Mouse (Mus musculus) spleen, postnatal 4 days (tissue): ENCODE measurements around the gene Serpina3c.

ENCODE experiments used
- DNase-seq, 2 experiments: peaks; one replicate each; pipeline ENCODE4 v3.0.0; 2022; ENCODE audit warnings: low spot score in 2 of 2

Gene Serpina3c

DNA sequence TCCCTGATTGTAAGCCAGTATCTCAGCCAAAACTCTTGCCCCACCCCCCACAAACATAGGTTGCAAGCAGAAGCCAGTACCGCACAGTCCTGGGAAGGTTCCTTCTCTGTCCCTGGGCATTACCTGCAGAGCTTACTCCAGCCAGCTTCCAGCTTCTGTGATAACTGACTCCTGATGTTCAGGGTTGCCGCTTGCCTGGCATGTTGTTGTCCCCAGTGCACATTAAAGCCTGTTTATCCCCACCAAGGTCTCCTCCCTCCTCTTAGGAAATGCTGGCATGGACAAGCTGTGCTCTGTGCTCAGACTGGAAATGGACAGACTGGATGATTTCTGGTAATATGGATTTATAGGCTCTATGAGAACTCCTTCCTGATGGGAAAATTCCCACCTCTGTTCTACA is at the start of gene Serpina3c:
Gene Serpina3c (minus strand): TSS at position 215 of the 400 bp plus-strand sequence.
- DNase-seq, result peak in 1 of 2 experiments; percentile 40

DNA sequence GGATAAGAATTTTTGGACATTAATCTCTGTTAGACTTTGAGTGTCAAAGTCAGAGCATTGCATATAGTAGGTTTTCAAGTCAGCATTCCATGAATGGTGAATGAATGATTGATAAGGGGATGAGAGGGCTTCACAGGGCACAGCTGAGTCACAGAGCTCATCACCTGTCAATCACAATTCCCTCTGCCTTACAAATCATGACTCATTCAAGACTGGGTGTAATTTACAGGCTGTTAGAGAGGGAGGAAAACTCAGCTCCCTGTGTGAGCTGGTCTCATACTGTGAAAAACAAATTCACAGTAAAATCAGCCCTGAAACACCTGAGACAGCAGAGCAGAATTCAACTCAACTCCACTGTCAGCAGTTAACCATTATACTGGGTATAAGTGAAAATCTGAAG is 37.2 kb upstream of the Serpina3c start:
- DNase-seq, result no peak

DNA sequence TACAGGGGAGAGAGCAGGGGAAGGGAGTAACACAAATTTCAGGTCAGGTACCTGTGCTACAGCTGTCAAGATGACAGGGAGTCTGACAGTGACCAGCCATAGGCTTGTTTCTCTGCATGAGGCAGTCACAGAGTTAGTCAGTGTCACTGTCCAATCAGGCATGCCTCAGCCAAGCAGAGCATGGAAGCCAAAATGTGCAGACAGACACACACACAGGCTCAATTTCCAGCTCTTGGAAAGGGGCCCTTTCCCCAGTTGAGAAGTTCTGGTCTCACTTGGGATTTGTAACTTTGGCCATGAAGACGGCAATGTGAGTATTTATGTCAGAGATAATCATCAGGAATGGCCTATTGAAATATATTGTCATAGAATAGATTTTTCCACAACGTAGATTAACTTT is 35.6 kb upstream of the Serpina3c start:
- peak; percentile 8 to 28 for DNase-seq

DNA sequence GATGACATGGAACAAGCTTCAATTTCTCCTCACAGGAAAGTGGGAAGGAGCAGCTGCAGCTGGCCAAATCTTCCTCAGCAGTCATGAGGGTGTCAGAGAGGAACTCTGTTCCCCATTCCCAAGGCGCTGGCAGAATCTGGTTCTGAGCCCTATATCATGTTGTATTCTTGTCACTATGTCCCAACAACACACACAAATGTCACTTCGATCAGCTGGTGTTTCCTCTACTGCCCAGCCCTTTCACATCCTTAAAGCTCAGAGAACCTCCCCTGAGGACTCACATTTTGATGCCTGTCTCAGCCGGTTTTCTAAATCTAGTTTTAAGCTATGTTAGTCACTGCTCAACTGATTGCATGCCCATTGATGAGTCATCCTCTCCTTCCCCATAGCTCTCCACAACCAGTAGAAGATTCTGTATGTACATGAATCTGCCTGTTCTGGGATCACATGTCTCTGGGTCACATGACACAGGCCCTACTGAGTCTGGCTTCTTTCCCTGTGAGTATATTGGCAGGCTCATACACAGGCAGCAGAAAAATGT is 32.4 kb upstream of the Serpina3c start:
- DNase-seq, result no peak

DNA sequence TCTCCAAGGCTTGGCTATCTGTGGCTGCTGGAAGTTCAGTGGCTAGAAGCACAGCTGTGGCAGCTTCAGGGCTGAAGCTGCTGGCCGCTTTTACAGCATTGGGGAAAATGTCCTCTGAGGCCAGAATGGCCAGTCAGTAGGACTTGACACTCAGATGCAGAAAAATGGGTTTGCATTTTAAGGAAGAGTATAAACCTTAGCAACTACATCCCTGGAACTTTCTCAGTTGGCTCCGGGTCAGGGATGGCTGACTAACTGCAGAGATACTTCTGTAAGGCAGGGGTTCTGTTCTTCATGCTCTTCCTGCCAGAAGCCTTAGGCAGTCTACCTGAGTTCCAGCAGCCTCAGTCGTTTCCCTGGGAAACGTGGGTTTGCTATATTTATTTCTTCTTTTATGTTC is 31.4 kb upstream of the Serpina3c start:
- no peak for DNase-seq

DNA sequence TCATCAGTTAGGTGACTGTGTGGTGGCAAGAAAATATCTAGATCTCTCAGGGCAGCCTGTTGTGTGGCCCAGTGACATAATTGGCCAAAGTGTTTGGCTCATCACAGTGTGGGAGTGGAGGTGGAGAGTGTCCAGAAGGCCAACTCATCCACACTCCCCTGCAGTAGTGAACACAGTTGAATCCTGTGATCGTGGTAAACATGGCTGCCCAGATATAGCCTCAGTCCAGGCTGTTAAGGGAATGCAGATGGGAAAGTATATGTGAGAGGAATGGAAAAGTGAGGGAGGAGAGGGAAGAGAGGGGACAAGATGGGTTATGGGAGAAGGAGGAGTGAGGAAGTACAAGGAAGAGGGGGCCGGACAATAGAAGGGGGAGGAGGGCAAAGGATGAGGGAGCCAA is 25.3 kb upstream of the Serpina3c start:
- no peak for DNase-seq

DNA sequence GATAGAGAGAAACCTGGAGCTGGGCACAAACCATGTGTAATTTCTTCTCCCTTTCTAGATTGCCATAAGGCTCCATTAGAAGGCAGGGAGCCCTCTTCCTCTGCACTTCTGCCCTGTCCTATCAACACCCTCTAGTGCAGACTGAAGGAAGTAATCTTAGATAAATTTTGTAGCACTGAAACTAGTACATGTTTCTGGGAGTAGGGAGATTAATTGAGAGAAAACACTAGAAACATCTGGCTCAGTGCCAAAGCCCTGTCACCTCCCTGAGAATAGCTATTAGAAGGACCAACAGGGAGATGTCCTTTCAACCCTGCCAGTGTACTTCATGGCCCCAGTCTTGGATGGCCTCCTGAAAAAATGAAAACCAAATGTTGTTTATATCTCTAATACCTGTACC is 24.9 kb upstream of the Serpina3c start:
- no peak for DNase-seq

DNA sequence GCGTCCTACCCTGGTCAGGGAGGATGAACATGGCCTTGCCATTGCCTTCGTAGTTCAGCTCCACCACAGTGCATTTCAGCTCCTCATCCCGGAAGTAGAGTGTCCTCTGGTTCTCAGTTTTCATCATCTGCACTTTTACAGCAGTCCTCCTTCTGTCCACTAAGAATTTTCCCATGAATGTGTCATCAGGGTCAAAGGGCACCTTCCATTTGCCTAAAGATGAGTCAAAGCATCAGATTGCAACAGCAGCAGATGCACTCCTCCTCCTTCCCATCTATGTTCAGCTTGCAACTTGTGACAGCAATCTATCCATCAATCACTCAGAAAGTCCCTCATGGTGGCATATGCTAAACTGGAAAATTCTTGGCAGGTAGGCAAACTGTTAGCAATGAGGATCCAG is 22.0 kb upstream of the Serpina3c start:
- DNase-seq, result no peak

DNA sequence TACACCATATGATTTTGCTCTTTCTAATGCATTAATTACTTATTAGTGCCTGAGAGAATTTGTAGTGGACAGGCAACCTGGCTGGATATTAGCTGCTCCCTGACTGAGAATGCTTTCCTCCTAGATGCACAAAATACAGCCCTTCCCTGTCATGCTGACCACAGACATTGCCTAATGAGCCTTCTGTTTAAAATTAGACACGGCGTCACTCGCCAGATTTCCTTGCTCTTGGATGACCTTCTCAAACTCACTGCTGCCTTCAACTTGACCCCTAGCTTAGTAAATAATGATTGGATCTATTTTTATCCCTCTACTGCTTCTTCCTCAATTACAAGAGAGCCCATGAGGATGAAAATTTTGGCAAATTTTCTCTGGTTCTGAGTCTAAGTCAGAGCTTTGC is 21.1 kb upstream of the Serpina3c start:
- no peak for DNase-seq

DNA sequence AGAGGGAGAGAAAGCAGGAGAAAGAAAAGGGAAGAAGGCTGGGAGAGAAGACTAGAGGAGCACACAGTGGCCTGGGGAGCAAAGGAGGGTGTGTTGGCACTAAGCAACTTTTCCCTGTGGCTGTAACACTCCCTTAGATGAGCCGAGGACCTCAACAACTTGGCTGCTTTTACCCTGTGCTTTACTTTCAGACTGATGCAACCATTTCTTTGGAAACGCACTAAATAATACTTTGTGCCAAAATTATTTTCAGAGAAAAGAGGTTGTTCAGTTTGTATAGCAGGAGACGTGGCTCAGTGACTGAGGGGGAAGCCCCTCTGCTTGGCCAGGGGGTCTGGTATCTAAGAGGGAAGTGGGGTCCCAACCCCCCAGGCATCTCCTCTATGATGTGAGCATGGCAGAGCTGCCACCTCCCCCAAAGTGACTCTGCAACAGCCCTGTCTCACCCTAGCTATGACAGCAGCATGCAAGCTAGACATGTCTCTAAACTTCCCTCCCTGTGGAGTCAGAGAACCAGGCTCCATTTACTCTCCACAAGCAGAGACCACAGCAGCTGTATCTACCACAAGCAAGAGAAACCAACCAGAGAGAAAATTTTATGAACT is 527 bp downstream of the Serpina3c start:
- peak in 1 of 2 experiments; percentile 51 for DNase-seq

DNA sequence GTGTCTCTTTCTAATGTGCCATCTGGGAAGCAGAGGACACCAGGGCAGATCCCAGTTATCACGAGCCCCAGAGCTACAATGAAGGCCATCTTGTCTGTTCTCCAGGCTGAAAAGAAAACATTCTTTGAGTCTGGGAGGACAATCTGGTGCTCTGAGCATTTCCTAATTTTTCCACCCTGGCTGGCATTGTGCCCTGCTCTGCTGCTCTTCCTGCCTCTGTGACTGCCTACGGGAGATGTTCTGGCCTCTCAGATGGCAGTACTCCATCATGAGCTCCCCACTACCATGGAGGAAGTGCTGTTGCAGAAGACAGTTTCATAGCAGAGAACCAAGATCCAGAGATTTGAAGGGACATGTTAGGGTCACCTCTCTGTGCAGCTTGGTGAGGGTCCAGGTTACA is 1.7 kb downstream of the Serpina3c start:
- DNase-seq, result peak in 1 of 2 experiments; percentile 39

DNA sequence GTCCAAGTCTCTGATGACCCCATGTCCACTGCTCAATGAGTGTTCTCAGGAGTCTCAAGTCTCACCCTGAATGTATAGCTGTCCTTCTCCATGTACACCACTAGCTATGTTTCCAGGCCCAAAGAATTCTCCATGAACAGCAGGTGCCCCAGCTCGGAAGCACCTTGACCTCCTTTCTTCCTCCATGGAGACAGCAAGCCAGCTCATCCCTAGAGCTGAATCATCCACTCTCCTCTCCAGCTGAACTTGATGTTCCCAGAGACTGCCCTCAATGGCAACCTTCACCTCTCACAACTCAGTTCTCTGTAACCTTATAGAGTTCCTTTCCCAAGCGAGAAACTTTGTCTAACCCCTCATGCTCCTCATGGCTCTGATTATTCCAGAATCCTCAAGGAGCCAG is 8.1 kb downstream of the Serpina3c start:
- DNase-seq, result peak in 1 of 2 experiments; percentile 13

DNA sequence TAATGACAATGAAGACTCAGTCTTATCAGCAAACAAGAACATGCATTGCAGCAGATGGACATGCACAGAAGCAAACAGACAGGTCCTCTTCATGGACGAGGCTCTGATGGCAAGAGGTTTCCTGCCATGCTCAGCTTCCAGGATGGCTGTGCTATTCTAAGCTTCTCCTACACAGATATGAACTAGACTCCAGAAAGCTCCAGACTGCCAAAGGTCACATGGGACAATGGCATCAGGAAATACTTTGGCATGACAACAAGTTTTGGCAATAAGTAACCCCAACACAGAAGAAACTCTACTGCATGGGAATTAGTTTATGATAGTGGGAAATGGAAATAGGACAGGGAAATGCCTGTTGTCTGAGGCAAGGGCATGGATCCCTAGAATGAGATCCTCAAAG is 10.4 kb downstream of the Serpina3c start:
- no peak for DNase-seq

DNA sequence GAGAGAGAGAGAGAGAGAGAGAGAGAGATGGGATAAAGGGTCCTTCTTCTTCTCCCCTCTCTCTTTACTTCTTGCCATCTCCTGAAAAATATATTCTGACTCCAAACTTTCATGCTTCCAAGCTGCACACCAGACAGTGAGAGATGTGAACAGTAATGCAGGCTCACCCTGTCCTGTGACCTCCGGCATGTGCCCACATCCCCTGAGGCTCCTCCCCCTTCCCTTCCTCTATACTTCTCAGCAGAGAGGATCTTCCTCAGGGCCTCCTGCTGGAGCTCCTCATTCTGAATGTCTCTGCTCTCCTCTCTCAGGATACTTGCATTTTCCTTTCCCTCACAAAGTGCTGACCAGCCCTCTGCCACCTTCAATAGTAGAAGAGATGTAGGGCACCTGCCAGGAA is 11.2 kb downstream of the Serpina3c start:
- peak; percentile 2 to 41 for DNase-seq

DNA sequence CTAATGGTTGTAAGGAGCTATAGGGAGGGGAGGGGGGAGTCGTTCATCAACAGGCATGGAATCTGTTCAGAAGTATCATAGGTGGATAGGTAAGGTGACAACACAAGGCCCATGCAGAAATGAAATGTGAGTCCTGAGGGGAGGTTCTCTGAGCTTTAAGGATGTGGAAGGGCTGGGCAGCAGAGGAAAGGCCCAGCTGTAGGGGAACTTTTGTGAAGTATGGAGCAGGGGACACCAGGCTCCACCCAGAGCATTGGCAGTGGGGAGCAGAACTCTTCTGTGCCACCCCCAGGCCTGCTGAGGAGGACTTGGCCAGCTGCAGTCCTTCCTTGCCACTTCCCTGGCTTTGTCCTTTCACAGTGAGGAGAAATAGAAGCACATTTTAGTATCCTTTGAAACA is 12.2 kb downstream of the Serpina3c start:
- DNase-seq, result peak; percentile 2 to 38

DNA sequence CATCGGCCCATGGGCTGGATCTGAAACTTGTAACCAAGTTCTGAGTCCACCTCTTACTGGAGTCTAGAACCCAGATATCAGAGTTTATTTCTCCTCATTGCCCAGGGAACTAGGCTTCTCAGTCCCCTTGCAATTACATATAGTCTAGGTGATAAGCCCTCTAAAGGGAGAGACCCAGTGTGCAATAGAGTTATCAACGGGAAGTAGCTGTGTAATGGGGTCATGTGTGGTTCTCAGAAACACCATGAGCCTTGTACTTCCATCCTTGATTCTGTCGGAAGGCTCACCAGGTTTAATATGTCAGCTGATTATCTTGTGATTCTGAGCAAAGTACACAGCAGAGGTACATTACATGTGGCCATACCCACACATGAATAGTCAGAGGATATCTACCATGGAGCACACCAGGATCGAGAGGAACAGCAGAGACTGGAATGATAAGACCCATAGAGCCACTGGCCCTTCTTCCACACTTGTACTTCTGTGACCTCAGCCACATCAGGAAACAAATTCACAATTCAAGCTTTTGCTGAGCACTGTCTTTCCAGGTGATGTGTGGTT is 13.0 kb downstream of the Serpina3c start:
- DNase-seq, result no peak

DNA sequence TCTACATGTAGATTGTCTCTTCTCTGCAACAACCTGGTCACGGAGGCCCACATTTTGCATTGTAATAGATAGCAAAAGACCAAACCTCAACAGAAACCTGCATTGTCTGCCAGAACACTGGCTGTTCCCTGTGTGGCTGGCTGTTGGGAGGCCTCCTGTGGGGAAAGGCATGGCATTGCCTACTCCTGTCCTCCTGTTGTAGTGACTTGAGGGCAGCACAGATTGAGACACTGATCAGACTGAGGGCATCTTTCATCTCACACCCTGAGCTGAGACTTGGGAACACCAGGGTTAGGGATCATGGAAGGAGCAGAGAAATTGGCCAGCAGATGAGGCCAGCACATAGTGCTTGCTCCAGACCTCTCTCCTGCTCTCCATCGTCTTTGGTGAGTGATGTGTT is 15.5 kb downstream of the Serpina3c start:
- DNase-seq, result no peak

DNA sequence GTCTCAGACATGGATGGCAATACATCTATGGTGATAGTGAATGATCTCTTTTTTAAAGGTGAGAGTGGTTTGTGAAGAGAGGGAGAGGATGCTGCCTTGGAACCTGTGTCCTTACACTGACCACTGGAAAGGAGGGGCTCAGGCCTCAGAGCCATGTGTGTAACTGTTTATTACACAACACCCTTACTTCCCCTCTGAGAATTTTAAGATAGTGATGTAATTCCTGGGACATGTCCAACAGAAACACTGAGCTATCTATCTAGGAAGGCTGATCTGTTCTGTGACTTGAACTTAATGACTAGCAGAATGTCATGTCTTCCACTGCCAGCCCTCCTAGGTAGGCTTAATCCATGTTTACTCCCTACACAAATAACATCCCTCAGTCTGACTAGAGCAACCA is 22.6 kb downstream of the Serpina3c start:
- DNase-seq, result no peak

DNA sequence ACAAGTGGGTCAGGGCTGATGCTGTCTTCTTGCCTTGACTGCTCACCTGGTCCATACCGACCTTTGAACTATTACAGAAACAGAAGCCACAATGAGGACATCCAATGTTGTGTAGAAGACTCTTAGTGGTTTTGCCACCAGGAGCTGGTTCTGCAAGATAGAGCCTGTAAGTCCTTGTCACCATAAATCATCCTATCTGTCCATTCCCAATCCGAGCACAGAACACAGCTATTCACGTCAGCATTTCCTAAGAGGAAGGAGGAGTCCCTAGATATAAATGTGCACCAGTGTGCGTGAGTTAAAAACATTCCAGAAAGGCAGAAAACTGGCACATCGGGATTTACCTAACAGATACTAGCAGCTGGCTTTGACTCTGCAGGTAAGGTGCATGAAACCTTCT is 26.0 kb downstream of the Serpina3c start, which contains the start of gene Serpina3b:
Gene Serpina3b (plus strand): TSS at position 301 of the 400 bp plus-strand sequence.
- no peak for DNase-seq

DNA sequence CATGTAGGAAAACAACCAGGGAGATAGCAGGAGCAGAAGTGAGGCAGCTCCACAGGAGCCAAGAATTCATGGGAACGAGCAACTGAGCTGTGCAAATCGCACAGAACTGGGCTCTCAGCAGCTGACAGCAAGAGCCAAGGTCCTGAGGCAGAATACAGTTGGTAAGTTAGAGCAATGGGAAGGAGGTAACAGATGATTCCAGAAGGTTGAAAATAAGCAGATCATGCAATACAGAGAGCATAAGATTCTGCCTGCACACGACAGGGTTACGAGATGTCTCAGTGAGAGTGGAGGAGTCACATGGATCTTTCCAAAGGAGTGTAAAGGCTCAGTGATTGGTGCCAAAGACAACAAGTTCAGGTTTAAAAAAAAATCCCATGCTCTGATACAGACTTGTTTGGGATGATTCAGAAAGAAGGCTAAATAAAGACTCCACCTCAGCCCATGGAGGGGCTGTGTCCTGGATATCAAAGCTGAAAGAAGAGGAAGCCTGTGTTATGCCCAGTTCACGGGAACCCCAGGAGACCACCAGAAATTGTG is 28.6 kb downstream of the Serpina3c start:
- no peak for DNase-seq

DNA sequence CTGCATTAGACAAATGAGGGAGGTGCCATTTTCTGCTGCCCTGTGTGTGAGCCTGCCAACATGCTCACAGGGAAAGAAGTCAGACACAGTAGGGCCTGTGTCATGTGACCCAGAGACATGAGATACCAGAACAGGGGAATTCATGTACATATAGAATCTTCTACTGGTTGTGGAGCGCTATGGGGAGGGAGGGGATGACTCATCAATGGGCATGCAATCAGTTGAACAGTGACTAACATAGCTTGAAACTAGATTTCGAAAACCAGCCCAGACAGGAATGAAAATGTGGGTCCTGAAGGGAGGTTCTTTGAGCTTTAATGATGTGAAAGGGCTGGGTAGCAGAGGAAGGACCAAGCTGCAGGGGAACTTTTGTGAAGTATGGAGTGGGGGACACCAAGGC is 29.7 kb downstream of the Serpina3c start:
- no peak for DNase-seq

DNA sequence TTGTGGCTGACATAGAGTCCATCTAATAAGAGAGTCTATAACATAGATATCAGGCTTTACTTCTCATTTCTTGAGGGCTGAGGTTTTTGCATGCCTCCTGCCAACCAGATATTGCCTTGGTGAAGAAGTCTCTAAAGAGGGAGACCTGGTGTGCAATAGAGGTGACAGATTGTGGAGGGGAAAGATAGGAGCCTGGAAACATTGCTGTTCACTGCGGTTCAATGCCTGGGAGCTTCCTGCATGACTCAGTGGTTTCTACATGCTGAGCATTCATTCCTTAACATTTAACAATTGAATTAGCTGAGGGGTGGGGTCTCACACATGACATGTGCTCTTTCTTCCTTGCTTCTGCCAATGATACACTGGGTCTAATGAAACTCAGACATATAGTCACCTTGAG is 30.6 kb downstream of the Serpina3c start:
- DNase-seq, result no peak

DNA sequence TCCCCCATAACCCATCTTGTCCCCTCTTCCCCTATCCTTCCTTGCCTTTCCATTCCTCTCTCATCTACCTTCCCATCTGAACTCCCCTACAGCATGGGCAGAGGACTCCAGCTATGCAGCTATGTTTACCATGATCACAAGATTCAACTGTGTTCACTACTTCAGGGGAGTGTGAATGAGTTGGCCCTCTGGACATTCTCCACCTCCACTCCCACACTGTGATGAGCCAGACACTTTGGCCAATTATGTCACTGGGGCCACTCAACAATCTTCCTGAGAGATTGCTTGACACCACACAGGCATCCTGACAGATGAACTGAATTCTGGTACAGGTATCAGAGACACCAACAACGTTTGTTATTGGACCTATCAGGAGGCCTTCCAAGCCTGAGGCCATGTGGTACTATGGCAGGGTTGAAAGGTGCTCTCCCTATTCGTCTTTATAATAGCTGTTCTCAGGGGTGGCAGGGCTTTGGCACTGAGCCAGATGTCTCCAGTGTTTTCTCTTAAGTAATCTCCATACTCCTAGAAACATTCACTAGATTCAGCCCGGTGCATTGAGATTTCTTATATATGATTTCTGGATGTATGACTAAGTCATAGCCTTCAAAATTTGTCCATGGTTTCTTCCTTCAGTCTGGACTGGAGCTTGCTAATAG is 38.6 kb downstream of the Serpina3c start:
- DNase-seq, result no peak
